Mouse (Mus musculus): Measurements from ENCODE around the gene Cdkal1.

The Cdkal1 gene

DNA sequence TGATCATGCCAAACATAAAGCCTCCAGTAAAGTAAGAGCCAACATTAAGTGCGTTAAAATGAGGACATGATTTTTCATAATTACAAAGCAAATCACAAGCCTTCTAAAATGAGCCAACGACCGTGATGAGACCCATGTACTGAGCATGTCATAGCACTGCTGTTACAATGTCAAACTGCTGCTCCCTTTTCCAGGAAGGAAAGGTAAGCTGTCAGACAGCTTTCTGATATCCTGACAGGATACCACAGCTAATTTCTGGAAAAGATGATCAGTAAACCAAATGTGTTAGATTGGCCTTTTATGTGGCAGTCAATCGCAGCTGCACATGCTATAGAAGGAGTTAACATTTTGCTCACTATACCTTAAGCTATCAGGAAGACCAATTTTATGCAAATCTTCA, 44.7 kb downstream of the Cdkal1 start:
- no peak for DNase-seq (ENCODE audit: low read depth, low spot score)

DNA sequence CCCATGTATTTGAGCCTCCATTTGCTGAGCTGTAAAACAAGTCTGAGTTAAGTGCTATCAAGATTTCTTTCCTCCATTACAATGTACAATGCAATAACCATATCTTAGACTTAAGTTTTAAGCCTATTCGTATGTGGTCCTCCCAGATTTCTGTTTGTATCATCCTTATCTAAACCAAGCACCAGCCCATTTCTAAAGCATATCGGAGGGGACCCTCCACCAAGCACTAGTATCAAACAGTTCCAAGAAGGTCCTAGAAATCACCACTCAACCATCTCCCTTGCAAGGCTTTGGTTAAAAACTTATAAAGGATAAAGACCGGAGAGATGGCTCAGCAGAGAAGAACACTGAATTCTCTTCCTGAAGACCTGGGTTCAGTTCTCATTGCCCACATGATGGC, 47.1 kb downstream of the Cdkal1 start:
- DNase-seq (ENCODE audit: low read depth, low spot score): no peak

DNA sequence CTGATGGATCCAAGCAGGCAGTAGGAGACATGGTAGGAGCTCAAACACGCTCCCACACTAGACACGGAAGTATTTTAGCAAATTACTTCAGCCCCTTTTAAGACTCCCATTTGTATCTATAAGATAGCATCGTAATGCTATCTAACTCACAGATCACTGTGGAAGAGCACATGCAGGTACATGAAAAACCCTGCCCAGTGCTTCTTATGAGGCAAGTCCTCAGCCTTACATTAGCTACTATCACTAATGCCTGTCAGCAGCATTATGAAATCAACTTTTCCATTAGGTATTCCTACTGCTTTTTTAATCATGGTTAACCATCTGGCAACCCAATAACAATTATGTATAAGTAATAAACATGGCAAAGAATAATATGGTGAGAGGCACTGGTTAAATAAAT, 47.5 kb downstream of the Cdkal1 start:
- DNase-seq (ENCODE audit: low read depth, low spot score): no peak

DNA sequence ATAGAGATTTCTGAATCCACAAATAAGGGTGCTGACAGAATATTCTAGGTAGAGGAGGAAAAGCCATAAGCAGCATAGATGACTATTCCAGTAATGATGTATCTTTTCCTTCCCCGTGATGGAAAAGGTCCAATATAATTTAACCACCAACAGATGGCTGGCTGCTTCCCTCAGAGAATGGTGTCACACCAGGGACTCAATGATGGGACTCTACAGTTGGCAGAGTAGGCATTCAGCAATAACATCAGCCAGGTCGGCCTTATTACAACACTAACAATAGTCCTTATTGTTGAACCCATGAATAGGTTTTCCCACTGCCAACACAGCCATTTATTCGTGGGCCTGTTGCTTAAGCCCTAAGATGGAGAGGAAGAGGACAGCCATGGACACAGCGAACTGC, 48.6 kb downstream of the Cdkal1 start:
- no peak for DNase-seq (ENCODE audit: low read depth, low spot score)

DNA sequence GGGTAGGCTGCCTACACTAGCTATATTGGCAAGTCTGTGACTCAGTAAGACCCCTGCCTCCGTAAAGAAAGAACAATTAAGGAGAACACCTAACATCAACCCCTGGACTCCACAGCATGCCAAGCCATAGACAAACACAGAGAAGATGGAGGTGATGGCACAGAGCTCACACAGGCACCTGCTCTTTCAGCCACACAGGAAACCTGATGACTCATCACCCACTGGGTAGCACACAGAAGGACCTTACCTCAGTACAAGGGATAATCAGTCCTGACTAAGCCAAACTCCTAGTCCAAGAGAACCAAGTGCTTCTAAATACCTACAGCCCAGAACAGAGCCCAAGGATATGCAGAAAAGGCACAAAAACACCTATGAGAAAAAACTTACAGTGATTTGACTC, 50.2 kb downstream of the Cdkal1 start:
- no peak for DNase-seq (ENCODE audit: low read depth, low spot score)

DNA sequence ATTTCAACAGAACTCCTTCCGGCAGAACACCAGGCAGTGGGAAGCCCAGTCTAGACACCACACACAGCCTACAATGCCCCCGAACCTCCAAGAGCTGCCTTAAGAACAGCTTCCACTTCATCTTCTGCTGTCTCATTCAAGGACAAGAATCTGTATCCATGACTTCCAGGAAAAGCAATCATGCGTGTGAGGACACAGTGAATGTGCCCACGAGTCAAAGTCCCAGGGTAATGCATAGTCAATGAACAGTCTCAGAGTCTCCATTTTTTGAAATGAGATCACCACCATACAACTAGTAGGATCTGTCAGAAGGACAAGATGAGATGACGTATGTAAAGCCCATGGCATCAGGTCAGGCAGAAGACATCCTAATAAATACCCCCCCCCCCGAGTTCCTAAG, 51.4 kb downstream of the Cdkal1 start:
- DNase-seq (ENCODE audit: low read depth, low spot score): no peak

DNA sequence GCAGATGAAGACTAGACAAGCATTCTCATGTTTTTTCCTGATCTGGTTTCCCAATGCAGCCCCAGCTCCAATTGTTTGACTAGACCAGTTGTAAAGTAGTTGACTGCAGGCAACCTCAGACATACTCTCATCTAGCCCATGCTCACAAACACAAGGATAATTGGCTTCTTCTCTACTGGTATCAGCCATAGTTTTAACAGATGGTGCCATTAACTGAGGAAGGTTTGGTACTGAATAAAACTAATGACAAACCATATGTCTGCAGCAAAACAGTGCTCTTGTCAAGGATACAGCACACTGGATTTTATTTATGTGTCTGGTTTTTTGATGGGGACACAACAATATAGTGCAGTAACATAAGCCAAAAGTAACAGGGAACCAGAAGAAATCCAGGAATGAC, 52.8 kb downstream of the Cdkal1 start:
- no peak for DNase-seq (ENCODE audit: low read depth, low spot score)

DNA sequence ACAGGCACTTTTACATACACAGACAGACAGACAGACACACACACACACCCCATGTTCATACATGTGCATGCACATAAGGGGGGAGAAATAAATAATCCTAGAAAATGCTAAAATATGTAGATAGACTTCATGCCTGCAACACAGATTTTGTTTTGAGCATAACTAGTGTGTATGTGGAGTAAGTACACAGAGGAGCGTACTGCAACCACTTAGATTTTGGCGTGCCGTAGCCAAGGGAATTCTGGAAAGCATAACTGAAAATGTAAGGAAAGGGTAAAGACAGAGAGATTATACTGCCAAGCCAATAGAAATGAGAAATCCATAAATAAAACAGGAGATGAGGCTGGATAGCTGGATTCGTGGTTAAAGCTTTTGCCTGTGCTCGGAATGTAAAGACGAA, 55.4 kb downstream of the Cdkal1 start:
- DNase-seq (ENCODE audit: low read depth, low spot score): no peak

DNA sequence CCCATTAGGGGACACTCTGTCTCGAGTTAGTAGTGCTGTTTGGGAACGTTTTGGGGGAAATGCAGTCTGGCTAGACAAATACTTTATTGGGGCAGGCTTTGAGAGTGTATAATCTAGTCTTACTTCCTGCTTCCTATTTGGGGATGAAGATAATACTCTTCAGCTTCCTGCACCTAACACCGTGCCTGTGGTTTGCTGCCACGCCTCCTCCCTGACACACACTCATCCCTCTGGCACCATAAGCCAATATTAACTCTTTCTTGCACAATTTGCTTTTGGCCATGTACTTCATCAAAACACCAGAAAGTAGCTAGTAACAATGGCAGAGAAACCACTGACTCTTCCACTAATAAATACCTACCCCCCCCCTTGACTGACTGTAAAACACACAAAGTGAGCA, 63.4 kb downstream of the Cdkal1 start:
- DNase-seq (ENCODE audit: low read depth, low spot score): no peak

DNA sequence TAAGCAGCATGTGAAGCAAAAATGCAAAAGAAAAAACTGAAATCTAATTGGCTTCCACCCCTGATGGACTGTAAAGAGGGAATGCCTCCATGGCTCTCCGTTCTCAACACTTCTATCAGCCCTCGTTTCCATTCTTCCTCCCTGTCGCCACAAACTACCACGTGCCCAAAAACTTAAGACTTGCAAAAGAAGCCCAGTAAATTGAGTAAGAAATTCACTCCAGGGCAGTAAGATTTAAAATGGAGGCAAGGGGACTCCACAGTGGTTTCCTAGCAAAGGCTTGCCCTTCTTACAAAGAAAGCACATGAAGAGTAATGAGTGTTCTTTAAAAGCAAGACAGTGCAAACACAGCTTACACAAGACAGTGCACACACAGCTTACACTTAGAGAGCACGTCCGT, 64.0 kb downstream of the Cdkal1 start:
- no peak for DNase-seq (ENCODE audit: low read depth, low spot score)

DNA sequence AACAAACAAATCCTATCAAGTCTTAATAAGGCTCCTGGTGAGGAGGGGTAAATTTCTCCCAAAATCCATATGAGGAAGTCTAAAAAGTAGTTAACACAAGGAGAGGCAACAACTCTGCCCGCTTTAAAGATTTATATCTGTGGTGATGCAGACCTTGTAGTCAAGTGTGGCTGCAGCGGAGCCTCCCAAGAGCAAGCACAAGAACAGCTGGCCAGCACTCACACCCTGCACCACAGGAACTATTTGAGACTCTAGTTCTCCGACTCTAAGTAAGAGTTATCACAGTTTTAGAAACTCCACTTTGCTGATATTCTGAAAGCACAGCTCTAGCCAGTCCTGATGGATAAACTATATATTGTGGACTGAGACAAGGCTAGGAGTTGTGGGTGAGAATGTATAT, 68.5 kb downstream of the Cdkal1 start:
- DNase-seq (ENCODE audit: low read depth, low spot score): no peak

DNA sequence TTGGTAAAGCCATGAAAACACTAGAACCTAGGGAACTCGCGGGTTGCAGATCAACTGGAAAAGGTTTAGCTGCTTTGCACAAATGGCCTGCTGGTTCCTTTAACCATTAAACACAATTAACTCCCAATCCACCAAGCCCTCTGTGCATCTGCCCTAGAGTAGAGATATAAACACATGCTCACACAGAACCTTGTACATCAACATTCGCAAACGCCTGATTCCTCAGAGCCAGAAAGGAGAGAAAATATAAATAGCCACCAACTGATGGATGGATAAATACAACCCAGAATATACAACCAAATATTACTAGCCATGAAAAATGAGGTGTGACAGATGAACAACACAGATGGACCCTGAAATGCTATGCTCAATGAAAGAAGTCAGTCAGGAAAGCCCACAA, 70.6 kb downstream of the Cdkal1 start:
- no peak for DNase-seq (ENCODE audit: low read depth, low spot score)

DNA sequence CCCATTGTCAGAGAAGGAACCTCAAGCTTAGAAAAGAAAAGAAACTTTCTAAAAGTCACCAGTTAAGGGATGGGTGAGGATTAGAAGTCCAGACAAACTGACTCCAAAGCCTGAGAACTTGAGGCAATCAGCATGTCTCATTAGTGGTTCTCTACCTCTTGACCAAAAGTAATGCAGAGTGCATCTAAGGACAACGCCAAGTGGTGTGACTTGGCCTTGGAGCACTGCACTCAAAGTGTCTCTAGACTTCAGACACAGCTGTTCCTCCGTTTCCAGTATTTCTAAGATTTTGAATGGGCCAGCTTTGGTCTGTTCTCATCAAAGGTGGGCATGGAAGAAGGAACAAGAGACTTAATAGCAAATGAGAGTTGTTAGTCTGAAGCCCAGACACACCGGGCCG, 74.1 kb downstream of the Cdkal1 start:
- DNase-seq (ENCODE audit: low read depth, low spot score): no peak

DNA sequence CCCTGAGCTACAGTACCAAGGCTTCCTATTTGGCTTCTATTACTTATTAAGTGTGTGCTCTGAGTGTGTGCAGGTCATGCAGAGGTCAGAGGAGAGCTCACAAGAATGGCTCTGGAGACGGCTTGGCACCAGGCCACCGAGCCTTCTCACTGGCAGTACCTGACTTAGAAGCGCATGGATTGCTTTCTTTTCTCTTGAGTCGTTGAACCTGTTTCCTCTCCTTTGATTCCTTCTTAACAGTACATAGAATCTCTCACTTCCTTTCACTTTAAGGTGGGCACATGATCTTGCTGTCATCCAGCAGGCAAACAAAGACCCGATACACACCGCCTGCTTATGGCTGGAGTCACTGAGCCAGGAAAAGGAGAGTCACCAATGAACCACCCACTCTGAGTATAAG, 74.8 kb downstream of the Cdkal1 start:
- DNase-seq (ENCODE audit: low read depth, low spot score): no peak

DNA sequence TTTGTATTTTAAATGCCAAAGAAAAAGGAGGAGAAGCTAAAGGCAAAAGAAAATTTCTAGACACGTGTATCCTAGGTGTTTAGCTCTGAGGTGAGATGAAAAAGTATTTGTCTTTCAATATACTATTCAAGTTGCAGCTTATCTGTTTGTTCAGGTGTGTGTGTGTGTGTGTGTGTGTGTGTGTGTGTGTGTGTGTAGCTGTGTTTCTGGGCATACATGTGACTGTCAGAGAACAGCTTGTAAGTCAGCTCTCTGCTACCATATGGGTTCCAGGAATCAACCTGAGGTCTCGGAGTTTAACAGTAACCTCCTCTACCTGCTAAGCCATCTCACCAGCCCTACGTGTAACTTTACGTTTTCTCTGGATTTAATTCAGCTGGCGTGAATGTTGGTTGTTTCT, 76.0 kb downstream of the Cdkal1 start:
- DNase-seq (ENCODE audit: low read depth, low spot score): no peak

DNA sequence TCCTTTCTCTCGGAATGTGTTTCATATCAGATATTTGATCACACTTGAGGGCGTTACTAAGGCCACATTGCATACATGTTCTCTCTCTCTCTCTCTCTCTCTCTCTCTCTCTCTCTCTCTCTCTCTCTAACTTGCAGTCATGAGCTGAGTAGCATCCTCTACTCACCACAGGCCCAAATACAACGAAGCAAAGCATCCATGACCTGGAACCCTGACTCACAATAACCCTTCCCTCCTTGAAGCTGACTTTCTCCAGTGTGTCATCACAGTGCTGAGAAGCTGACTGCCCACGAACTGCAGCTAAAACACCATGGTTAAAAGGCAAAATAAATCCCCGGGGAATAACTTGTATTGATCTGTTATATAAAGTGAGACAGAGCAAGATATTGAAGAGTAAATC, 76.4 kb downstream of the Cdkal1 start:
- DNase-seq (ENCODE audit: low read depth, low spot score): no peak

DNA sequence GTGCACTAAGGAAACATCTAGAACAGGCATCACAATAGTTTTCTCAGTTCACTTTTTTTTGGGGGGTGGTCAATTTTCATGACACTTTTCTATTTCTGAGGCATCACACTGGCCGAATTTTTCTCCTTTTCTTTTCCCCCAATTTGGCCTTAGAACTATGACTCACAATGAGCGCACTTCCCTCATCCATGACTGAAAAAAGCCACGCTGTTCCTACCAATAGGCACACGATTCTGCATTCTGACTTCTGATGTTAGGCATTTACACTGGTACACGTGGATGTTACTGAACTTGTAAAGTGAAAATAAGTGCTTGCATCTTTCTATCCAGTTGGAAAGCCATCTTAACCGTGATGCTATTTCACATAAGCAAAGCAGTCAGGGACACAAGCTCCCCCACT, 77.3 kb downstream of the Cdkal1 start:
- DNase-seq (ENCODE audit: low read depth, low spot score): no peak

DNA sequence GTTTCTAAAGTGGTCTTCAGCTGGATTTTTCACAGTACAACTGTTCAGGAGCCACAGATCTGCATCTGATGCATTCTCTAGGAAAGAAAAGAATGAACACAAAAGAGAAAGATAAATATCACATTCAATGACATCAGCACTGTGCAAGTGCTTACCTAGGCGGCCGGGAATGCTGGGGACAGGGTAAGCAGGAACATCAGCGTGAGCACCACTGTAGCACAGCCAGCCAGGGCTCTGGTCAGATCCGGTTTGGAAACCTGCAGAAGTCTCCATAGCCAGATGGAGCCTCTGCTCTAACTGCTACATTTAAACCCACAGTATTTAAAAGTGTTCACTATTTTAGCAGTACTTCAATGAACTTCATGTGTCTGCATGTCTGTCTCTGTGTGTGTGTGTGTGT, 78.2 kb downstream of the Cdkal1 start:
- no peak for DNase-seq (ENCODE audit: low read depth, low spot score)

DNA sequence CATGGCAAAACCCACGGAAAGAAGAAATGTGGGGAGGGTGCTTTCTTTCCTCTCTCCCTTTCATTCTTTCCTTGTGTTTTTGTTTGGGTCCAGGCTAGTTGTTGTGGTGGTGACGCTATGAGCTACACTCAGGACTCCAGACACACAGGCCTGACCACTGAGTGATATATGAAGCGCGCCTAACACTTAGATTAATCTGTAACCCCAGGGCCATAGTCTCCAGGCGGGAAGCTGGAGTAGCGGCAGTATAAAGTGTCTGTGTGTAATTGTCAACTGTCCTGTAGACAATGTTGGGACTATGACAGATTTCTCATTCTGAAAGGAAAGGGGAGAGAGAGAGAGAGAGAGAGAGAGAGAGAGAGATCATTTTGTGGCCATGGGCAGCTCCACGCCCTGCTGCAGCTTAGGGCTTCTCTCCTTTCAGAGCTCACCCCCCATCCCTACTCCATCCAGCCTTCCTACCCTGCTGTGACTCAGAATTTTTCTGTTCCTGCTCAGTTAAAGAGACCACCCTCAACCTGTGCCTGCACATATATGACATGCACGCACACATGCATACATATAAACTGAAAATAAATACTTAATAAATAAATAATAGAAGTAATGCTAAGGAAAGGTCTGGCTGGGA, 79.8 kb downstream of the Cdkal1 start:
- no peak for DNase-seq (ENCODE audit: low read depth, low spot score)

DNA sequence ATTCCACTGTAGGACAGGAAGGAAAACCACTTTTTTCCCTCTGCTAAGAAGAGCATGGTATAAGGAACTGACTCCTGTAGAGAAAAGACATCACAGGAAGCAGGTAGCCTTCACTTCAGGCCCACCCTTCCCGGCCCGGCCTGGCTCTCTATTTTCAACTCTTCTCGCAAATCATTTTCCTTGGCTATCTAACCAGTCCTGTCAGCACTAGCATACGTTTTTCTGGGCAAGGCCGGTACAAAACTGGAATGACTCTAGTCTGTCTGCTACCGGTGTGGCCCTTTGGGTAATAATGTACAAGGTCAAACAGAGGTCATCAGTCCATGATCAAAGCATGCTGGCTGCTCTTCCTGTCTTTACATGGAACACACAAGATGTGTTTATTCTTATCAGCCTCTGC, 81.9 kb downstream of the Cdkal1 start:
- no peak for DNase-seq (ENCODE audit: low read depth, low spot score)

DNA sequence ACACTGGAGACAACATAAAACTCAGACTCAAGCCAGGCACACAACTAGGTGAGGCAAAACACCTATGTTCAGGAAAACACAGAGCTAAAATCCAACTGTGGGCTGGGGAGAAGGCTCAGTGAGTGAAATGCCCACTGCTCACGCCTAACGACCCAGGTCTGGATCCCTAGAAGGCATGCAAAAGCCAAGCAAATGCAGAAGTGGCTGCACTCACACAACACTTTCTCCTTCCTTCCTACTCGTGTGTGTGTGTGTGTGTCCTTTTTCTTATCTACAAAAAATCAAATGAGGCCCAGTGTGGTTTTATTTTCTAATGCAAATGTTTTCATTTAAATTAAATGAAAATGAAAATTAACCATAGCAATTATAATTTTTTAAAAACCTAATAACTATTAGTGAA, 82.5 kb downstream of the Cdkal1 start:
- no peak for DNase-seq (ENCODE audit: low read depth, low spot score)

DNA sequence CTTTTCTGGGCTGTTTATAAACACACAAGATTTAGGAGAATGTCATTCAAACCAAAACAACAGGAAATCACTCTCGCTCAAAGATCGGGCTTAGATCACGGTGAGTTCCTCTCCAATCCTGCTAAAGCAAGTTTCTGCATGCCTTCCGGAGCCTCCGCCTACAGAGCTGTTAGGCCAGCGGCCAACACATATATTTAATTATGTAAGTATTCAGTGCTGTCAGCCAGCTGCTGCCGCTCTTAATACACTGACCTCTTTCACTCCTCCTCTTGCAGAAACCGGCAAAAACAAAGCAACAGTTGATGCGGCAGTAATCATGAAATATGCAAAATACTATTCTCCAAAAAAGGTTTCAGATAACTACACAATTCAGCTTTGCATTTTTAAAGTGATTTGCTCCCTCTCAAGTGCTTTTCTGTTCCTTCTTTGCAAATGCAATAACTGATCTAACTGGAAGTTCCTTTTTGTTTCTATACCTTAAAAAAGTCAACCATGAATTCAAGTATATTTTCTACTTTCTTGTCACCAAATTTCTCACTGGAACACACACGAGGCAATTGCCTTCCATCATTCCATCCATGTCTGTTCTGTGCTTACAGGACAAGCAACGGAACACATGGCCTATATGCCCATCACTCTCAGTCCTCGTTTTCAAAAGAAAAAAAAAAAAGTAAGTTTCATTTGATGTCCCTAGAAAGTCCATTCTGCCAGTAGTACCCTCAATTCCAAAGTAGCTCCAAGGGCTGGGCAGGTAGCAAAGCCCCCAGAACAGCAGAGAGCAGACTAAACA, 85.6 kb downstream of the Cdkal1 start:
- DNase-seq (ENCODE audit: low read depth, low spot score): no peak

DNA sequence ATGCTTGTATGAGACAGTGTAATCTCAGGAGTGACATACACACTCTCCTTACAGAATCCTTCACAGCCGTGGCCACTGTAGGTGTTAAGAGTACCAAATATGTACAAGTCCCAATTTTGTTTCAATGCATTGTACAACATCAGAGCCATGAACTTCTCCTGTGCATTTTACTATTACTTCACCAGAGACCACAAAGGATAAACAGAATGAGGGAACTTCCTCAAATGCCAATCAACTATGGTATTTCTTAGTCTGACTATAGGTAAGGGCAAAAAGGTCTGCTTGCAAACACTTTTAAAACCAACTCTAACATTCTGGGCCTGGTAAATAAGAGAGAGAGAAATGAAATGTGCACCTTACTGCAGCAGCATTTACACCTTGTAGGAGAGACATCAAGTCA, 87.4 kb downstream of the Cdkal1 start:
- DNase-seq (ENCODE audit: low read depth, low spot score): no peak

DNA sequence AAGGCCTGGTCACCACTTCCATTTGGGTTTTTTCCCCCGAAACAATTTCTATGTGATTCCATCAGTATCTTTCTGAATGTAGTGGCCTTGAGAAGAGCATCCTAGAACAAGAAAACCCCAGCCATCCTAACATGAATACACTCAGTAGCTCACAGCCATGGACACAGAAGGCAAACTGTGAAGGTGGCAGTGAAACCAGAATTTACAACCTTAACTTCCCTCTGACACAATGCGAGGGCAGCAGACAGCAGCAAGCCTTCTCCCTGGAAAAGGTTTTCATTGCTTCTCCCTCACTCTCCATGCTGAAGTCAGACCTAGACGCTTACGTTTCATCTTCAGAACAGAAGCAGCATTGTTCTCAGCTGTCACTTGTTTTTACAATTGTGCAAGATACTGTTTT, 87.9 kb downstream of the Cdkal1 start:
- DNase-seq (ENCODE audit: low read depth, low spot score): no peak

Data from telencephalon, adult 2 months (tissue).